Mouse (Mus musculus) thymus, postnatal 4 days (tissue): ENCODE measurements around the gene Gse1.

Experiments used
- DNase-seq: peaks from one replicate; pipeline ENCODE4 v3.0.0; 2021

Gene Gse1

DNA sequence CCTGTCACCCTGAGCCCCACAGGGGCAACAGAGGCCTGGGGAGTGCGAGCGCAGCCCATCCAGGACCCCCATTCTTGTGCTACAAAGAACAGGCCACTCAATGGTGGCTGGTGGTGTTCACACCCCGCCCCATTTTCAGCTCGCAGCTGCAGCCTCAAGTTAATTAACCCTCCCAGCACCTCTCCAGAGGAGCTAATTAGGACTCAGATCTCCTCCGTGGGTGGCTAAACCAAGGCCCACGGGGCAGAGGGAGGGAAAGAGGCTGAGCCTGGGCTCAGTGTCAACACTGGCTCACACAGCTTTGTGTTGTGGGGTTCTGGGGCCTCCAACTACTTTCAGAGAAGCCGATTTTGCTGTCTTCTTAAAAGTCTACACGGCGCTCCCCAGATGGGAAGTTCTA is 75.8 kb downstream of the Gse1 start:
- no peak for DNase-seq

- DNase-seq = no peak
Measured at GRCm38 (mm10) chr8:120305800-120306385, 77.6 kb downstream of the Gse1 start.

DNA sequence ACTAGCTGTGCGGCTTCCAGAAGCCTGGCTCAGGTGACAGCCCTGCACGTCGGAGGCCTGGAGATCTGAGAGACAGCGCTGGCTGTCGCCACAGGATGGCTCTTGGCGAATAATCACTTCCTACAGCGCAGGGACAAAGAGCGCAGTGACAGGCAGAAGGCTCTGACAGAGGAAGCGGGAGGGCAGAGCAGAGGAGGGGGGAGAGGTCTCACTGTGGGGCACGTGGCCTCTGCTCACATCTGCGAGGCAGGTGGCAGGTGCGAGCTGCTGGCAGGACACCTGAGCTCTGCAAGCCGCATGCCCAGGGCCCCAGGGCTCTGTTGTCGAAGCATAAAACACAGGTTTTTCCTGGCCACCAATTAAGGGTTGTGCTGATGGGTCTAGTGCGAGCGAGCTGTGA is 78.8 kb downstream of the Gse1 start:
- DNase-seq = peak; percentile 84

DNA sequence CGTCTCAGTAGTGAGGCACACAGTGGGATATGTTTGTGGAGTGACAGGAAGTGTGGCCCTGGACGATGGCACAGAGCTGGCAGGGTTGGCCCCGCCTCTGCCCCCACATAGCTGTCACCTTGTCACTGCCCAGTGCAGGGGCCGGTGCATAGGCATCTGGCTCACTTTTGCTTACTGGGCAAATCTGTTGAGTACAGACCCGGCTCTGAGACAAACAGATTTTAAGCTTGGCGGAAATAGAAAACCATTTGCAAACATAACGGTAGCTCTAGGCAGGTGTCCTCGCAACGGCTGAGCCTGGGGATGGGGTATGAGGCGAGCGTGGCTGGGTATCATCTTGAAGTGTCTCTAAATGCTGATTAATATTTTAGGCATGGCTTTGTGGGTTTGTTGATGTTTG is 79.3 kb downstream of the Gse1 start:
- DNase-seq = no peak

- no peak for DNase-seq
Measured at GRCm38 (mm10) chr8:120308131-120308530, 79.9 kb downstream of the Gse1 start.

DNA sequence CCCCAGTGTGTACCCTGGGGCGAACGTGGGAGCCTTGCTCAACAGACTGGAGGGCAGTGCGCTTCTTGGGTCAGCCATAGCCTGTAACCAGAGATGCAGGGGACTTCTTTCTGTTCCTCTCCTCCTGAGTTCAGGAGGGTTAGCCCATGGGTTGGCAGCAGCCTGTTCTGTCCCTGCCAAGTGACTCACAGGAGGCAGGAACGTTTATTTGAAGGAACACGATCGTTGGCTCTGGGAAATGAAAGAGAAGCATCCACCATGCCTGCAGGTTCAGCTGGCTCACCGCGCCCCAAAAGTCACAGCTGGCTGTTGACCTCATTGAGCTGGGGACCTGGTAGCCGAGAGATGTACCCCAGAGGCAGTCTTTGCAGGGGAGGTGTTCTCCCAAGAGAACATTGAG is 80.3 kb downstream of the Gse1 start:
- no peak for DNase-seq

DNA sequence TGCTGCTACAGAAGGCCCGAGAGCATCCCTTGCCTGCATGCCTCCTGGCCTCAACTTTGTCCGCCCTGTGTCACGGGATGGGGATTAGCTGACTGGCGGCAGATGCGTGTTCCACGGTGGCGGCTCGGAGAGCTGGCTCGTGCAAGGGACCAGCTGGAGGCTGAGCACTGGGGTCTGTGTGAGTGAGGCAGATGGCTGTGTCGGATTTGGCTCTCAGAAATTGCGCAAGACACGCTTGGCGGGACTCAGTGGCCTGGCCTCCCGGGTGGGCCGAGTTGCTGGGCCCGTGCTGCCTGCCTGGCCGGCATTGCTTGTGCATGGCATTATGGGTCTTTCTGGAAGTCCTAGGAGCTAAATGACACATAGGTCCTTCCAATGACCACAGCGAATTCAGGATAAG is 81.1 kb downstream of the Gse1 start:
- no peak for DNase-seq

DNA sequence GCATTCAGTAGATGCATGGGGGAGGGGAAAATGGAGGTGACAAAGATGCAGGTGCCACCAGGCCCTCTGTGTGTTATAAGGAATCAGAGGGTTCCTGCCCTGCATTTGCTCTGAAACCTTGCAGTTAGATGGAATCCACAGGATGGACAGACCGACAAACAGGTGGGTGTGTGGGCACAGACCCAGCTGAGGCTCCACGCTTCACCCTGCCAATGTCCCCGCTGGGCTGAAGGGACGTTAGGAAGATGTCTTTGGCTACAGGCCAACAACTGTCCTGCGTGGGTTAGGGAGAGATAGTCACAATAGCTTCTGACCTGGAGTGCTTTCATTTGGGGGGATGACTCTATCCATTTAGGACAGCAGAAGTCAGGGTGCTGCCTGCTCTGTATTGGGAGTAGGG is 81.8 kb downstream of the Gse1 start:
- no peak for DNase-seq

DNA sequence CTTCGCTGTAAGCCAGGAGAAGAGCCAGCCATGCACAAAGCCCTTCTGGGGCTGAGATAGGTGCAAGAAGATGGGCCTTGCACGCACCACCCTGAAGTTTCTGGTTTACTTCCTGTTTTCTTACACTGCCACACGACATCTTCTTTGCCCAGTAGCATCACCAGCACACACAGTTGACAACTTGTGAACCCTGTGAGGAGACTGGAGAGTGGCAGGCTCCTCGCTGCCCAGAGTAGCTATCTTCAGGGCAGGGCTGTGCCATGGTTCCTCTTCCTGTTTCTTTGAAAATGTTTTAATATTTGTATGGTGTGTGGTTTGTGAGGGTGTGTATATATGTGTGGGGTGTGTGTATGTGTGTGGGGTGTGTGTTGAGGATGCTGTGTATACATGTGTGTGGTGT is 84.2 kb downstream of the Gse1 start:
- DNase-seq = no peak

DNA sequence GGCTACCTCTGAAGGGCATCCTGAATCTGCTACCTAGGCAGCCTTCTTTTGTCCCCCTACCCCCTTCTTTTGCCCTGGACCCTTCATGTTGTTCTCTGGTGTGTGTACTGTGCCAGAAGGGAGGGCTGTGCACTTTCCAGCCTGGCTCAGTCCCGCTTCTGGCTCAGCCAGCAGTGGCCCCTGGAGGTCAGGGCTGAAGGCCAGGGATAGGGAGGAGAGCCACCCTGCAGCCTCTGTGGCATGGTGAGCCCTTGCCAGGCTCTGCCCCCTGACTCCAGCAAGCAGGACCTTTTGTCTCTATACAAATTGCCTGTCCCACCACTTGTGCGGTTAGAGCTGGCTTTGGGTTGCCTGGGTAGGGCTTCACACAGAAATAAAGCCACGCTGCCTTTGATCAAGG is 85.4 kb downstream of the Gse1 start:
- no peak for DNase-seq

DNA sequence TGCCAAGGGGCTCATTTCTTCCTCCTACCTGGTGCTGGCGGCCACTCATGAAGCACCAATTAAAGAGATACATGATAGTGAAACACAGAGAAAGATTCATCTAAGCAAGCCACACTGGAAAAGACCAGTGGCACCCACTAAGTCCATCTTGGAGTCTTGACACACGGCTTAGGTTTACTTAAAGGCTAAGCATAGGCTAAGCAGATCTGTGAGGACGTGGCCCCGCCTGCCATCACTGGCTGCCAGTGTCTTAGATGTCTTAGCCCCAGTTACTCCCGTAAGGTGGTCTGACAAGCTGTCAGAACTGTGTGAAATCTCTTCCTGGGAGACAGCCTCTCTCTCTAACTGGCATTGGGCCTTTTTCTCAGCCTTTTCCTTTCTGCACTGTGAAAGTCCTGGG is 86.7 kb downstream of the Gse1 start:
- no peak for DNase-seq

DNA sequence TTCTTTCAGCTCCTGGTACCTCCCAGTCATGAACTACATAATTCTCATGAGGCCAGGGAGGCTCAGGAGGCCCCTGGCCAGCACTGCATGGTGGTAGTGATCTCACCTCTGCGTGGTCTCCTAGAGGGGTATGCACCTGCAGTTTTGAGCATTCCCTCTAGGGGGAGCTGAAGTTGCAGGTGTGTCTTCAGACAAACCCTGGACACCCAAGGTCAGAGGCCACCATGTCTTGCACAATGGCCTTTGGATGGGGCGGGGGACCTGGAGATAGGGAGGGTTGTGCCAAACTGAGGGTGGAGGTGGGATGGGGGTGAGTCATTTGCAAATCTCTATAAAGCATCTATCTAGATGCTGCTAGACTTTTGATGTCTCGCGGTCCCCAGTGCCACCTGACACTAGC is 87.4 kb downstream of the Gse1 start:
- DNase-seq = peak; percentile 76

- no peak for DNase-seq
Measured at GRCm38 (mm10) chr8:120316707-120317106, 88.5 kb downstream of the Gse1 start.

GRCm38 (mm10) chr8:120317118-120317824 is 89.0 kb downstream of the Gse1 start:
- no peak for DNase-seq

DNA sequence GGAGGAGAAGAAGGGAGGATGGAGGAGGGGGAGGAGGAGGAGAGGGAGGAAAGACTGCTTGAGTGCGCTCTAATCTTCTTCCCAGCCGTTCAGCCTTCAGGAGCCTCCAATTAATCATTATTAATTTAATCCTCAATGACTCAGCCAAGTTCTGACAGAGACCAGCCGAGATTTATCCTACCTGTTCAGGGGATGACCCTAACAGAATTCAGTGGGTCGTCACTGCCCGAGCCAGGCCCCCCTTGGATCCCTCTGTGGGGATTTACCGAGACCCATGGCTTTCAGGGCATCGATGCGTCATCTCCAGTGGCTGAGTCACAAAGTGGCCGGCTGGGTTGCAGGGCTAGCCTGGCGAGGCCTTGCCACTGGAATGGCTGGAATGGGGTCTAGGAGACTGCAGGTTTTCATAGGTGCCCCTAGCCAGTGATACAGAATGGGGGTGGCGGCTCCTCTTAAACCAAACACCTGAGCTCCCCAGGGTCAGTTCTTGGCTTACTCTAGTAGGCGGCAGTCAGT is 90.3 kb downstream of the Gse1 start:
- DNase-seq = no peak

- DNase-seq = peak; percentile 91
Measured at GRCm38 (mm10) chr8:120319449-120319848, 91.2 kb downstream of the Gse1 start.

DNA sequence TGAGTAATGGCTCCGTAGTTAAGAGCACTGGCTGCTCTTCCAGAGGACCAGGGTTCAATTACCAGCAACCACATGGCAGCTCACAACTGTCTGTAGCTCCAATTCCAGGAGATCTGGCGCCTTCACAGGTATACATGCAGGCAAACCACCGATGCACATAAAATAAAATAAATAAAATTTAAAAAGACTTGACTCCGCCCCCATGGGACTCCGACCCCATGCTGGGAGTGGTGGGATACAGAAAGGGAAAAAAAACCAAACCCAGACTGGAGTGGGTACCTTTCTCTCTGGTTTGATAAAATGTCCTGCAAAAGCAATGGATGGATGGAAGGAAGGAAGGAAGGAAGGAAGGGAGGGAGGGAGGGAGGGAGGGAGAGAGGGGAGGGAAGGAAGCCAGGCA is 91.9 kb downstream of the Gse1 start:
- DNase-seq = no peak

DNA sequence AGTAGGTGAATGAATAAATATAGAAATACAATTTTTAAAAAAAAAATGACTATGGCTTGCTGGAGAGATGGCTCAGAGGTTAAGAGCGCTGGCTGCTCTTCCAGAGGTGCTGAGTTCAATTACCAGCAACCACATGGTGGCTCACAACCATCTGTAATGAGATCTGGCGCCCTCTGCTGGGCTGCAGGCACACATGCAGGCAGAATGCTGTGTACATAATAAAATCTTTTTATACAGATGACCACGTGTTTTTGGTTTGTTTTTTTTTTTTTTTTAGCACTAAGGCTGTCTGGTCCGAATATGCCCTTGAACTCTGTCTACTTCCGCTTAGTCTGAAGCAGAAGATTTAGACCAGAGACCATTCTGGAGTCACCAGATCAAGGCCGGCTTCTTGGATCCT is 93.5 kb downstream of the Gse1 start:
- DNase-seq = peak; percentile 84

DNA sequence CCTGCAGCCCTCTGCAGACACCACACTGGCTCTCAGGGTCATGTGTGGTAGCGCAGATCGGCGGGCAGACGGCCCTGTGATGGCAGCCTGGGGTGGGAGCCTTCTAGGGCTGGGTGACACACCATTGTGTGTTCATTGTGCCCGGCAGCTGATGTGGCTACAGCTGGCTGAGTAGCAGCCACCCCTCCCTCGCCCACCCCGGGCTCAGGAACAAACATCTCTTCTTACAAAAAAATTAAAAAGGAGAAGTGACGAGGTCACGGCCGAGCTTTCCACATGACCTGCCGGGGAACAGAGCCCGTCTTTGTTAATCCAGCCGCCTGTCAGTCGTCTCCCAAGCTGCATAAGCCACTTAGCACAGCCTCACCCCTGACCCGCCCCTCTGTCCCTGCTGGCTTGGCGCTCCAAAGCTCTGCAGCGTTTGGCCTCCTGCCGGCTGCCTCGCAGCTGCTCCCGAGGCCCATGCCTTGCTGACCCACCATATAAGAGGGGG is 94.7 kb downstream of the Gse1 start:
- no peak for DNase-seq

- no peak for DNase-seq
Measured at GRCm38 (mm10) chr8:120324555-120324954, 96.3 kb downstream of the Gse1 start.

GRCm38 (mm10) chr8:120325172-120325767 is 97.0 kb downstream of the Gse1 start:
- no peak for DNase-seq

DNA sequence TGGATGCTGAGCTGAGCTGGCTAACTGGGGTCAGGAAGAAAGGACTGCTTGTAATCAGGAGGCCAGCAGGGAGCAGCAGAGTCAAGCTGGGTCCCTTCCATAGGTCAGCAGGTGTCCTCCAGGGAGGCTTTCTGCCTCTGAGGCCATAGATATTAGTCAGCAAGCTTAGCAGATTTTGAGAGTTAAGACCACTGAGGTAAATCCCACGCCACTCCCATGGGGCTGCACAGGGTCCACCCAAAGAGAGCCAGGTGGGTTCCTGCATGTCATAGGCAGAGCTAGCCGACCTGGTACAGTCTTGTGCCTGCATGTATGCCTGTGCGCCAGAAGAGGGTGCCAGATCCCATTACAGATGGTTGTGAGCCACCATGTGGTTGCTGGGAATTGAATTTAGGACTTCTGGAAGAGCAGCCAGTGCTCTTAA is 98.9 kb downstream of the Gse1 start:
- DNase-seq = peak; percentile 64

- no peak for DNase-seq
Measured at GRCm38 (mm10) chr8:120328361-120329022, 100.2 kb downstream of the Gse1 start.
